In genomic region chr11:112784347-112784902, GRCm38 (mm10) we compare ENCODE assay signal across 9 mouse cellular contexts. TPM values are rescaled to one million over a fixed set of nuclear protein-coding genes. Genes with fewer than 3 reads are reported as not detected.
DNase-seq lines count a peak whose midpoint lies in the region; ATAC-seq and TF ChIP-seq lines count a peak whose summit lies in the region.
"Had no signal": no experiment of that assay in that cellular context is flagged by ENCODE, and none has a peak within 500 bp of the region (broad histone marks: within the 10 kb centered on the region; RNA-seq: fewer than 3 reads in every experiment).

No protein-coding gene starts in this region.

- peak overlapping the region; percentile 33 for H3K4me2 ChIP-seq in liver, embryonic 14.5 days (ENCODE audit: low read depth)

- DNase-seq in embryo, embryonic 10.5 days (ENCODE audit: low spot score), result peak; percentile 50
- DNase-seq in embryo, embryonic 10 days (ENCODE audit: low spot score), result no peak
- no peak for DNase-seq in thymus, adult 2 months
- DNase-seq in thymus, adult 18-20 months, result no peak
- no peak for DNase-seq in liver, embryonic 14.5 days (ENCODE audit: low read depth in 3 of 3, low spot score in 3 of 3)
- DNase-seq in yolk sac, embryonic 10.5 days (ENCODE audit: low spot score), result peak; percentile 62
- DNase-seq in cerebellum, postnatal 4 days (ENCODE audit: low spot score in 2 of 2), result no peak
- no peak for DNase-seq in left cerebral cortex, postnatal 14 days (ENCODE audit: low spot score in 2 of 2)

- H3K9ac ChIP-seq in liver, embryonic 14.5 days (replicated peaks), result no peak overlapping the region

- H3K27ac ChIP-seq in thymus, adult 2 months (ENCODE audit: control insufficient read depth, insufficient read depth, low read length), result no peak overlapping the region
- H3K27ac ChIP-seq in liver, embryonic 14.5 days, result no peak overlapping the region
- H3K27ac ChIP-seq: macrophage had no signal

- ATAC-seq in liver, embryonic 14.5 days (ENCODE audit: insufficient read depth), result no peak

- 9% methylated on average over 30 of the region's 30 CpGs for WGBS in thymus, adult 2 months
- WGBS in liver, embryonic 14.5 days (ENCODE audit: insufficient replicate concordance), result 4% methylated on average over 30 of the region's 30 CpGs

- no peaks in the 10 kb centered on the region for H3K36me3 ChIP-seq in thymus, adult 2 months (ENCODE audit: control insufficient read depth, insufficient read depth, low read length)
- H3K36me3 ChIP-seq in liver, embryonic 14.5 days (replicated peaks; ENCODE audit: control insufficient read depth, insufficient read depth, low read depth), result no peaks in the 10 kb centered on the region

- TF ChIP-seq EP300 in liver, embryonic 14.5 days (IDR thresholded peaks at IDR 0.05; ENCODE audit: low read depth), result no peak

- TF ChIP-seq POLR2A in thymus, adult 2 months (IDR thresholded peaks at IDR 0.05; ENCODE audit: control insufficient read depth, extremely low read depth, insufficient read depth, low read length, poor library complexity), result no peak

- H3K4me3 ChIP-seq in thymus, adult 2 months (ENCODE audit: control insufficient read depth, insufficient read depth, low read length), result 0 out of 2 replicates have a peak overlapping the region, but pooled peaks have one; percentile 13
- no peak overlapping the region for H3K4me3 ChIP-seq in liver, embryonic 14.5 days (ENCODE audit: insufficient read depth in 1 of 2, low read depth in 2 of 2, low read length in 2 of 2)

- intact Hi-C loops in left cerebral cortex, postnatal 14 days (cut with DNase I), result loop anchor here (5.0 to 10.0 kb wide), 3 partner anchors 200 to 882 kb away; no protein-coding TSS in a partner anchor

- no peaks in the 10 kb centered on the region for H3K9me3 ChIP-seq in liver, embryonic 14.5 days (ENCODE audit: control insufficient read depth, low read length)

- peaks cover 23% of the 10 kb centered on the region for H3K27me3 ChIP-seq in thymus, adult 2 months (ENCODE audit: control insufficient read depth, insufficient read depth, low read length)
- peaks cover 62% of the 10 kb centered on the region for H3K27me3 ChIP-seq in liver, embryonic 14.5 days (ENCODE audit: control insufficient read depth, insufficient read depth, low read length)

- no peaks in the 10 kb centered on the region; the same call in 1 of the 2 replicates for H3K4me1 ChIP-seq in thymus, adult 2 months (replicated peaks; ENCODE audit: control insufficient read depth, insufficient read depth, low read length)
- no peaks in the 10 kb centered on the region for H3K4me1 ChIP-seq in liver, embryonic 14.5 days (replicated peaks; ENCODE audit: control insufficient read depth in 2 of 2, insufficient read depth in 2 of 2, low read length in 1 of 2)

- no peak for TF ChIP-seq CTCF in thymus, adult 2 months (IDR thresholded peaks at IDR 0.05; ENCODE audit: borderline replicate concordance, control insufficient read depth, extremely low read depth, insufficient read depth, low read length, poor library complexity)
- TF ChIP-seq CTCF in liver, embryonic 14.5 days (IDR thresholded peaks at IDR 0.05; ENCODE audit: low read depth), result no peak

RNA-seq across cellular contexts. Expression of gene Sox9, which starts 2.4 kb away (rescaled TPM):
- polyA plus RNA-seq in thymus, adult 2 months (2012; rRNA removed), result 7.1 and 8.5 TPM in 2 replicates
- 0.29 and 0.30 TPM in 2 replicates for polyA plus RNA-seq in liver, embryonic 14.5 days (2012; rRNA removed)
- 0.43 and 0.60 TPM in 2 replicates for polyA plus RNA-seq in liver, embryonic 14.5 days (2014; fragmentation: Nextera tagmentation; extraction: Ambion mirVana)
- 10 to 100 TPM; 13.4 to 24.1 TPM for total RNA-seq in left cerebral cortex, postnatal 14 days (2021)
- polyA plus RNA-seq: macrophage had no signal

Comparison
In these comparisons a context has a peak if more than half of its experiments do, and no peak if none do; other contexts are left out.
1. DNase-seq: peak in embryo, embryonic 10.5 days (single experiment) and yolk sac, embryonic 10.5 days (single experiment); none in embryo, embryonic 10 days (single experiment), thymus, adult 2 months (single experiment), thymus, adult 18-20 months (0 of 2), liver, embryonic 14.5 days (0 of 3), cerebellum, postnatal 4 days (0 of 2) and left cerebral cortex, postnatal 14 days (0 of 2).